Mouse (Mus musculus) stomach, embryonic 16.5 days (tissue): Measurements from ENCODE around the gene Ybx2. TPM values are rescaled to one million over a fixed set of nuclear protein-coding genes. Genes with fewer than 3 reads are reported as not detected.

Experiments used
- ATAC-seq: fragments of 200-750 bp; cut with Nextera tagmentation; 2 replicates; pipeline ENCODE4 v1.8.0; 2017; ENCODE audit warnings: moderate number of reproducible peaks, moderate TSS enrichment; ENCODE audit not compliant: insufficient read depth, low FRiP score
- H3K27ac ChIP-seq: fragments of 300-500 bp; sonication (generic); 2 replicates; pipeline ENCODE4 v1.5.1; 2014; ENCODE audit warnings: low read length
- H3K27me3 ChIP-seq: fragments of 300-500 bp; sonication (generic); 2 replicates; pipeline ENCODE4 v1.6.1; 2014; ENCODE audit warnings: low read length, control low read depth, mixed read lengths; ENCODE audit not compliant: control insufficient read depth, insufficient read depth
- H3K36me3 ChIP-seq: fragments of 300-500 bp; sonication (generic); 2 replicates; pipeline ENCODE4 v1.6.1; 2014; ENCODE audit warnings: low read length; ENCODE audit not compliant: control insufficient read depth, insufficient read depth
- H3K4me1 ChIP-seq: fragments of 300-500 bp; sonication (generic); 2 replicates; pipeline ENCODE4 v1.6.1; 2014; ENCODE audit warnings: low read length, control low read depth, mixed read lengths; ENCODE audit not compliant: control insufficient read depth, insufficient read depth
- H3K4me2 ChIP-seq: fragments of 300-500 bp; sonication (generic); 2 replicates; pipeline ENCODE4 v1.6.1; 2014; ENCODE audit warnings: low read depth, low read length, mixed read lengths
- H3K4me3 ChIP-seq: fragments of 300-500 bp; sonication (generic); replicated peaks from 2 replicates; pipeline ENCODE4 v1.5.1; 2014; ENCODE audit warnings: mild to moderate bottlenecking, low read length
- H3K9ac ChIP-seq: fragments of 300-500 bp; sonication (generic); 2 replicates; pipeline ENCODE4 v1.6.1; 2014; ENCODE audit warnings: low read length
- H3K9me3 ChIP-seq: fragments of 300-500 bp; sonication (generic); replicated peaks from 2 replicates; pipeline ENCODE4 v1.6.1; 2016; ENCODE audit warnings: low read length, control low read depth; ENCODE audit not compliant: control insufficient read depth
- WGBS: fragments of 180-500 bp; shearing (Covaris S2); extraction: QIAGEN DNeasy Blood & Tissue Kit; methylation state at CpG from one replicate; pipeline ENCODE4 v1.1.7; 2014; 5-methylcytosine and 5-hydroxymethylcytosine counted together
- polyA plus RNA-seq: library from polyadenylated mRNA; unstranded; fragments of >200 nt; fragmentation: Nextera tagmentation; extraction: Ambion mirVana; gene quantifications from 2 replicates; pipeline ENCODE4 v1.2.1, GENCODE M21; 2015

Gene Ybx2
- polyA plus RNA-seq, 1 experiment from 2014 or later, result 3.8 TPM

DNA sequence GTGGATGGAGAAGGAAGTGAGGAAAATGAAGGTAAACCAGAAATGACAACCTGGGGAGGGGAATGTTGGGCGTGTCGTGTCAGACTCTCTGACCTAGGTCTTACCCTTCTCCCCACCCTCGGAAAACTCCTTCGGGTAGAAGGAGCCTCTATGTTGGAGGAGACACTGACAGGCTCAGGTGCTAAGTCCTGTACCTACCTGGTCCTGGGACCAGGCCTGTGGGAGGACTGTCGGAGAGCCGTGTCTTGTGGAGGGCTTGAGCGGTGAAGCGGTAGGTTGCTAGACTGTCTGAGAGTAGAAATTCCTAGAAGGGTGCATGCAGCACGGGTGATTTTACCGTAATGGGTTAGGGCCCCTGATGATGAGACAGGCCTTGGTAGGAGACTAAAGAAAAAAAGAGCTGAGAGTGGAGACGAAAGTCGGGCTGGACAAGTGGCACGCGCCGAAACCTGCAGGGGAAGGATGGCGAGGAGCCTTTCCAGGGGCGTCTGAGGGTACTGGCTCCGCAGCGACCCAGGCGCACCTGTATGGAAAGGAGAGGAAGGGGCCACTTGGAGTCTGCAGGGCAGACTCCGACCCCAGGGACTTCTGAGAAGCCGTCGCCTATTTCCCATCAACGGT, 29.2 kb downstream of the Ybx2 start, which contains the start of gene Cldn7:
Cldn7 (plus strand) TSS at position 130 of the 621 bp plus-strand sequence.
- Histone ChIP-seq H3K27me3 (peaks cover 39% of the 10 kb centered on the region), H3K9ac (peak within 1 kb of the TSS; percentile 79), H3K36me3 (no peaks in the 10 kb centered on the region), H3K4me3 (peak within 1 kb of the TSS; percentile 57), H3K27ac (peak within 1 kb of the TSS; percentile 92), H3K4me2 (peak within 1 kb of the TSS; percentile 57), H3K9me3 (no peaks in the 10 kb centered on the region), H3K4me1 (no peaks in the 10 kb centered on the region)
- no peak for ATAC-seq
- 8% methylated on average over 24 of the region's 24 CpGs for WGBS

DNA sequence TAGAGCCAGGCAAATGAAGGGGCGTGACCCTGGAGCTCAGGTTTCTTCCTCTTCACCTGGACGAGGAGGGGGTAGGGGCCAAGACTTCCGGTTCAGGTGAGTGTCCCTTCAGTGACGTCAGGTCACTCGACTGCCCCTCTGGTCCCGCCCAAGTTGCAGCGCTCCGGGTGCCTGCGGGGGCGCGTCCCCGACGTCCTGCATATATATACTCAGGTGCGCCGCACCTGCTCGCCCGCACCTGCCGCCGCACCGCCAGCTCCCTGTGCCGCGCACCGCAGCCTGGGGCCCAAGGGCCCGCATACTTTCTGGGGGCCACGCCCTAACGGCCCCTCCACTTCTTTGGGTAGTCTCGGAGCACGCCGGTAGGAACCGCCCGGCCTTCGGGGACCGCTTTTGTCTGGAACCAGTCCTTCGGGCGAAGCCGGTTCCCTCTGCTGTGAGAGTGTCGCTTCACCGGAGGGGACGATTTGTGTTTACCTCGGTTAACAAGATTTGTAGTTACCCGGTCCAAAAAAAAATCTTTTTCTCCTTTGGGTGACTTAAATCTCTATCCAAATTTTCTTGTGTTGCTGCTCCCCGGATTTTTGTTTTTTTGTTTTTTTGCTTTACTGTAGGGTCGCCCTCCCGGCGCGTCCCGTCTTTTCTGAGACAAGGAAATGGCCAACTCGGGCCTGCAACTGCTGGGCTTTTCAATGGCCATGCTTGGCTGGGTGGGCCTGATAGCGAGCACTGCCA, 29.8 kb downstream of the Ybx2 start:
- Histone ChIP-seq H3K9ac (peak overlapping the region; percentile 79), H3K27me3 (peaks cover 39% of the 10 kb centered on the region), H3K9me3 (no peaks in the 10 kb centered on the region), H3K27ac (peak overlapping the region; percentile 92), H3K4me2 (peak overlapping the region; percentile 57), H3K36me3 (no peaks in the 10 kb centered on the region), H3K4me1 (no peaks in the 10 kb centered on the region), H3K4me3 (peak overlapping the region; percentile 57)
- peak; percentile 83 for ATAC-seq
- 2% methylated on average over 49 of the region's 49 CpGs for WGBS

GRCm38 (mm10) chr11:69966006-69966859, 30.6 kb downstream of the Ybx2 start:
- H3K4me3 ChIP-seq, result peak overlapping the region; percentile 57
- ATAC-seq, result peak; percentile 78
- H3K9ac ChIP-seq, result peak overlapping the region; percentile 79
- peak overlapping the region; percentile 92 for H3K27ac ChIP-seq
- peak overlapping the region; percentile 57 for H3K4me2 ChIP-seq
- peaks cover 39% of the 10 kb centered on the region for H3K27me3 ChIP-seq
- H3K36me3 ChIP-seq, result no peaks in the 10 kb centered on the region
- 2% methylated on average over 59 of the region's 59 CpGs for WGBS
- no peaks in the 10 kb centered on the region for H3K4me1 ChIP-seq
- H3K9me3 ChIP-seq, result no peaks in the 10 kb centered on the region

- H3K4me3 ChIP-seq, result peak overlapping the region; percentile 57
- H3K27me3 ChIP-seq, result peaks cover 39% of the 10 kb centered on the region
- ATAC-seq, result no peak
- no peaks in the 10 kb centered on the region for H3K36me3 ChIP-seq
- 36% methylated on average over 17 of the region's 17 CpGs for WGBS
- H3K4me1 ChIP-seq, result no peaks in the 10 kb centered on the region
- peak overlapping the region; percentile 79 for H3K9ac ChIP-seq
- H3K27ac ChIP-seq, result peak overlapping the region; percentile 92
- H3K4me2 ChIP-seq, result peak overlapping the region; percentile 57
- H3K9me3 ChIP-seq, result no peaks in the 10 kb centered on the region
Measured at GRCm38 (mm10) chr11:69966860-69967517, 31.4 kb downstream of the Ybx2 start.

GRCm38 (mm10) chr11:69968793-69969192, 33.2 kb downstream of the Ybx2 start:
- no peaks in the 10 kb centered on the region for H3K4me1 ChIP-seq
- no peak overlapping the region for H3K4me2 ChIP-seq
- WGBS, result 70% methylated on average over 4 of the region's 4 CpGs
- peaks cover 27% of the 10 kb centered on the region for H3K27me3 ChIP-seq
- H3K9me3 ChIP-seq, result no peaks in the 10 kb centered on the region
- no peak overlapping the region for H3K4me3 ChIP-seq
- no peak overlapping the region for H3K27ac ChIP-seq
- H3K9ac ChIP-seq, result no peak overlapping the region
- H3K36me3 ChIP-seq, result 0 out of 2 replicates have a peak, but pooled peaks cover 2% of the 10 kb centered on the region
- ATAC-seq, result no peak

DNA sequence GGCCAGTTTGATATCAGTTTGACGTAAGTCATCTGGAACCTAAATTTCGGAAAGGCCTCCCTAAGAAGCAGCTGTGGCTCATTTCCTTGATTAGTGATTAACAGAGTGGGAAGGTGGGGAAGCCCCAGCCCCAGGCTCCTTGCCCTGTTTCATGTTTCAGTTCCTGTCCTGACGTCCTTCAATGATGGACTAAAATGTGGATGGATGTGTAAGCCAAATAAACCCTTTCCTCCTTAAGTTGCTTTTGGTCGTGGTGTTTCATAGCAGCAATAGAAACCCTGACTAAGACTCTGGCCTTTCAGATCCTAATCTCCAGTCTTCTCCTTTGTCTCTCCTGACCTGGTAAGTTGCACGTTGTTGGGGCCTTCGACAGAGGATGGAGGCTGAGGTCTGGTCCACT, 34.6 kb downstream of the Ybx2 start:
- H3K9me3 ChIP-seq, result no peaks in the 10 kb centered on the region
- H3K9ac ChIP-seq, result no peak overlapping the region
- H3K4me1 ChIP-seq, result no peaks in the 10 kb centered on the region
- H3K4me2 ChIP-seq, result no peak overlapping the region
- H3K27ac ChIP-seq, result no peak overlapping the region
- H3K36me3 ChIP-seq, result peaks cover 11% of the 10 kb centered on the region
- H3K4me3 ChIP-seq, result no peak overlapping the region
- H3K27me3 ChIP-seq, result peaks cover 14% of the 10 kb centered on the region
- 63% methylated on average over 6 of the region's 6 CpGs for WGBS
- no peak for ATAC-seq

- Histone ChIP-seq H3K27me3 (peaks cover 10% of the 10 kb centered on the region), H3K36me3 (peaks cover 11% of the 10 kb centered on the region), H3K9ac (no peak overlapping the region), H3K4me2 (no peak overlapping the region), H3K4me3 (no peak overlapping the region), H3K4me1 (no peaks in the 10 kb centered on the region), H3K27ac (no peak overlapping the region), H3K9me3 (no peaks in the 10 kb centered on the region)
- WGBS, result 59% methylated on average over 3 of the region's 3 CpGs
- no peak for ATAC-seq
Measured at GRCm38 (mm10) chr11:69970775-69971174, 35.2 kb downstream of the Ybx2 start.

GRCm38 (mm10) chr11:69974907-69975306, 39.3 kb downstream of the Ybx2 start:
- no peak overlapping the region for H3K4me3 ChIP-seq
- H3K27me3 ChIP-seq, result no peaks in the 10 kb centered on the region
- 95% methylated on average over 2 of the region's 2 CpGs for WGBS
- peaks cover 3% of the 10 kb centered on the region; the same call in 1 of the 2 replicates for H3K4me1 ChIP-seq
- no peak overlapping the region for H3K27ac ChIP-seq
- no peaks in the 10 kb centered on the region for H3K9me3 ChIP-seq
- H3K36me3 ChIP-seq, result peaks cover 11% of the 10 kb centered on the region
- no peak overlapping the region for H3K9ac ChIP-seq
- no peak for ATAC-seq
- no peak overlapping the region for H3K4me2 ChIP-seq
